Mouse (Mus musculus) lung, embryonic 15.5 days (tissue): ENCODE results near the gene Atp2a1. TPM values are rescaled to one million over a fixed set of nuclear protein-coding genes. Genes with fewer than 3 reads are reported as not detected.
A peak's percentile ranks its signal among the peaks of the same experiment; 100 is the strongest.
"Not testable (repeated sequence)": the region's sequence is repeated elsewhere in the genome, so short reads cannot be mapped to it uniquely, and the experiment has no call there.

Experiments used
- ATAC-seq: fragments of 200-750 bp; cut with Nextera tagmentation; 2 replicates; pipeline ENCODE4 v1.8.0; 2017; ENCODE audit warnings: moderate number of reproducible peaks, borderline replicate concordance; ENCODE audit not compliant: low FRiP score, low TSS enrichment; ENCODE audit errors: extremely low read depth
- H3K27ac ChIP-seq: fragments of 300-500 bp; sonication (generic); 2 replicates; pipeline ENCODE4 v1.5.1; 2015; ENCODE audit warnings: moderate library complexity, mild to moderate bottlenecking, inconsistent platforms
- H3K27me3 ChIP-seq: fragments of 300-500 bp; sonication (generic); 2 replicates; pipeline ENCODE4 v1.6.1; 2015; ENCODE audit warnings: inconsistent platforms
- H3K36me3 ChIP-seq: fragments of 300-500 bp; sonication (generic); 2 replicates; pipeline ENCODE4 v1.6.1; 2015; ENCODE audit warnings: inconsistent platforms
- H3K4me1 ChIP-seq: fragments of 300-500 bp; sonication (generic); 2 replicates; pipeline ENCODE4 v1.6.1; 2015; ENCODE audit warnings: inconsistent platforms
- H3K4me2 ChIP-seq: fragments of 300-500 bp; sonication (generic); 2 replicates; pipeline ENCODE4 v1.6.1; 2015; ENCODE audit warnings: inconsistent platforms, mild to moderate bottlenecking, moderate library complexity
- H3K4me3 ChIP-seq: fragments of 300-500 bp; sonication (generic); 2 replicates; pipeline ENCODE4 v1.5.1; 2015; ENCODE audit warnings: mild to moderate bottlenecking, inconsistent platforms
- H3K9ac ChIP-seq: fragments of 300-500 bp; sonication (generic); 2 replicates; pipeline ENCODE4 v1.6.1; 2015; ENCODE audit warnings: inconsistent platforms
- H3K9me3 ChIP-seq: fragments of 300-500 bp; sonication (generic); 2 replicates; pipeline ENCODE4 v1.6.1; 2016; ENCODE audit warnings: inconsistent platforms
- WGBS: fragments of 180-500 bp; shearing (Covaris S2); methylation state at CpG from one replicate; pipeline ENCODE4 v1.1.7; 2015; 5-methylcytosine and 5-hydroxymethylcytosine counted together
- polyA plus RNA-seq: library from polyadenylated mRNA; unstranded; fragments of >200 nt; fragmentation: Nextera tagmentation; extraction: Ambion mirVana; gene quantifications from 2 replicates; pipeline ENCODE4 v1.2.1, GENCODE M21; 2015

The Atp2a1 gene
- polyA plus RNA-seq, 1 experiment from 2014 or later = 1.3 TPM

DNA sequence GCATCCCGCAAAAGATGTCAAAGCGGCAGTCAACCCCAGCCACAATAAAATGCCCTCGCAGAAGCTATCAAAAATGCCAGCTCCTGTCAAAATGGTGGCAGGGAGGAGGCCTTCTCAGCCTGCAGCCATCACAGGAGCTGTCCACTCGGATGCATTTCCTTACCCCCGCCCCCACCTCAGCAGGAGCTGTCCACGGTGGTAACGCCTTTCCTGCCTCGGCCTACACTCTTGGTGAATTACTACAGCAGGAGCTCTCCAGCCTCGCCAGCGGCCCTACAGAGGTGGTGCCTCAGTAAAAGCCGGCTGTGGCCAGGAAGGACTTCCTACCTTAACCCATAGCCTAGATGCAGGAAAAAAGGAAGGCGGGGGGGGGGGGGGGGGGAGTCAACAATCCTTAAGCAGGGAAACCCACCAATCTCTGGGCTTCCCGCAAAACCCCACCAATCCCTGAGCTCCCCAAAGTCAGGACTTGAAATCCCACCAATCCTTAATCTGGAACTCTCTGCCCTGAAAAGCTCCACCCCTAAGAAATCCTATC, 35.5 kb downstream of the Atp2a1 start:
- peak overlapping the region; percentile 88 for H3K4me2 ChIP-seq
- WGBS = 50% methylated on average over 13 of the region's 13 CpGs
- no peak for ATAC-seq

DNA sequence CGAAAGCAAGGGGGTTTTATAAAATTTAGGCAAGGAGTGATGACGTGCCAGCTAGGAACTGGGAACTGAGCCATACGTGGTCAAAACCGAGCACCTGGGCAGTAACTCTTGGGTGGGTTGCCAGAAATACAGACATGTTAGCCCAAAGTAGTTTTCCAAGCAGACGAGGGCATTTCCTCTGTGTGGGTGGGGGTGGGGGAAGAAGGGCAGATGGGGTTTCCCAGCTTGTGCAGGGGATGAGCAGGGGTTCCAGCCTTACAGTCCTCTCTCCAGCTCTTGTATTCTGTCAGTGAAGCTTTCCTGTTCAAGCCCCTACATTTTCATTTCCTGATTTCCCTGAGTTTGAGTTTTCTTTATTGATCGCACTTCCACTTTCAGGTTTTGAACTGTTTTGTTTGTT, 38.7 kb downstream of the Atp2a1 start:
- WGBS = 68% methylated on average over 6 of the region's 6 CpGs
- H3K27ac ChIP-seq = no peak overlapping the region
- H3K9ac ChIP-seq = no peak overlapping the region
- no peak overlapping the region for H3K4me3 ChIP-seq
- H3K4me1 ChIP-seq = peaks cover 9% of the 10 kb centered on the region
- H3K36me3 ChIP-seq = no peaks in the 10 kb centered on the region
- ATAC-seq = no peak
- H3K9me3 ChIP-seq = no peaks in the 10 kb centered on the region
- H3K27me3 ChIP-seq = no peaks in the 10 kb centered on the region
- no peak overlapping the region for H3K4me2 ChIP-seq

More for the DNA sequence above, 35.5 kb downstream of the Atp2a1 start:
- H3K9me3 ChIP-seq = no peaks in the 10 kb centered on the region
- H3K4me1 ChIP-seq = peaks cover 20% of the 10 kb centered on the region
- H3K27ac ChIP-seq = peak overlapping the region; percentile 99
- H3K27me3 ChIP-seq = no peaks in the 10 kb centered on the region
- H3K36me3 ChIP-seq = no peaks in the 10 kb centered on the region
- H3K4me3 ChIP-seq = 0 out of 2 replicates have a peak overlapping the region, but pooled peaks have one; percentile 61
- no peak overlapping the region for H3K9ac ChIP-seq

- 87% methylated on average over 5 of the region's 5 CpGs for WGBS
- H3K27ac ChIP-seq = no peak overlapping the region
- H3K9ac ChIP-seq = no peak overlapping the region
- no peaks in the 10 kb centered on the region for H3K4me1 ChIP-seq
- ATAC-seq = no peak
- no peaks in the 10 kb centered on the region for H3K27me3 ChIP-seq
- no peaks in the 10 kb centered on the region for H3K9me3 ChIP-seq
- H3K4me2 ChIP-seq = no peak overlapping the region
- no peak overlapping the region for H3K4me3 ChIP-seq
- H3K36me3 ChIP-seq = no peaks in the 10 kb centered on the region
Measured at GRCm38 (mm10) chr7:126421756-126422155, 41.2 kb downstream of the Atp2a1 start.

- no peaks in the 10 kb centered on the region for H3K27me3 ChIP-seq
- no peaks in the 10 kb centered on the region for H3K4me1 ChIP-seq
- WGBS = 44% methylated on average over 3 of the region's 3 CpGs
- no peaks in the 10 kb centered on the region for H3K9me3 ChIP-seq
- H3K36me3 ChIP-seq = no peaks in the 10 kb centered on the region
- ATAC-seq = no peak
- no peak overlapping the region for H3K4me2 ChIP-seq
- H3K9ac ChIP-seq = no peak overlapping the region
- no peak overlapping the region for H3K4me3 ChIP-seq
- H3K27ac ChIP-seq = no peak overlapping the region
Measured at GRCm38 (mm10) chr7:126418496-126418895, 44.4 kb downstream of the Atp2a1 start.

GRCm38 (mm10) chr7:126417606-126418005, 45.3 kb downstream of the Atp2a1 start:
- no peaks in the 10 kb centered on the region for H3K27me3 ChIP-seq
- H3K27ac ChIP-seq = no peak overlapping the region
- no peaks in the 10 kb centered on the region for H3K36me3 ChIP-seq
- no peak overlapping the region for H3K4me3 ChIP-seq
- H3K9me3 ChIP-seq = no peaks in the 10 kb centered on the region
- ATAC-seq = no peak
- 81% methylated on average over 4 of the region's 4 CpGs for WGBS
- H3K4me1 ChIP-seq = no peaks in the 10 kb centered on the region
- no peak overlapping the region for H3K9ac ChIP-seq
- no peak overlapping the region for H3K4me2 ChIP-seq

DNA sequence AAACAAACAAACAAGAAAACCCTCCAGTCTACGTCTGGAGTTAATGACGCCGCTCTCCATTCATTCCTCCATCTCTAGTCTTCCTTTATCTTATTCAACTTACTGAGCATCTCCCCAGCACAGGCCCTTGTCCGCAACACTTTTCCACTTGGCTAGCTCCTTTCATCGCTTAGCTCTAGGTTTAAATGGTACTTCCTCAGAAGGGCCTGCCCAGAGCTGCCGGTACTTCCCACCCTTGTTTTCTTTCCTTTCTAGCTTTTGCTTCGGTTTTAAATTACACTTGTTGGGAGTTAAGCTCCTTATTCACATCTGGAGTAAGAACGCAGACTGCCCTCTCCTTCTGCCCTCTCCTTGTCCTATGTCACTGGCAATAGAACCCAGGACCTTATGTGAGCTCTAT, 45.9 kb downstream of the Atp2a1 start:
- H3K27me3 ChIP-seq = no peaks in the 10 kb centered on the region; the same call in 1 of the 2 replicates
- no peaks in the 10 kb centered on the region for H3K9me3 ChIP-seq
- no peak overlapping the region for H3K9ac ChIP-seq
- no peaks in the 10 kb centered on the region for H3K4me1 ChIP-seq
- H3K36me3 ChIP-seq = no peaks in the 10 kb centered on the region
- no peak overlapping the region for H3K27ac ChIP-seq
- H3K4me3 ChIP-seq = no peak overlapping the region
- 61% methylated on average over 8 of the region's 8 CpGs for WGBS
- no peak for ATAC-seq
- H3K4me2 ChIP-seq = no peak overlapping the region

DNA sequence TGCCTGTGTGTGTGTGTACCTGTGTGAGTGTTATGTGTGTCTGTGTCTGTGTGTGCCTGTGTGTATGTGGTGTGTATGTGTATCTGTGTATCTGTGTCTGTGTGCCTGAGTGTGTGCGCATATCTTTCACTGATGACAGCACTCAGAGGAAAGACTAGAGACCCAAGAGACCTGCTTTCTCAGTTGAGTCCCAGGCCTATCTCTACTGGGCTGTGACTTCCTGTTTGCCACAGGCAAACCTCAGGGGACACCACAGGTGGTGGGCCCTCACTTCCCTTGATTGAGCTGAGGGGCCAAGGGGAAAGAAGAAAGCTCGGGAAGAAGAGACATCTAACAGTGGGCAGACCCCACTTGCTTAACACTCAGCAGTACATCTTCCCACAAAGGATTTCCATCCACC, 46.3 kb downstream of the Atp2a1 start:
- Histone ChIP-seq H3K27ac (no peak overlapping the region), H3K9ac (no peak overlapping the region), H3K4me1 (no peaks in the 10 kb centered on the region), H3K36me3 (no peaks in the 10 kb centered on the region), H3K9me3 (no peaks in the 10 kb centered on the region), H3K27me3 (no peaks in the 10 kb centered on the region; the same call in 1 of the 2 replicates), H3K4me2 (no peak overlapping the region), H3K4me3 (no peak overlapping the region)
- no peak for ATAC-seq
- 68% methylated on average over 2 of the region's 2 CpGs for WGBS

DNA sequence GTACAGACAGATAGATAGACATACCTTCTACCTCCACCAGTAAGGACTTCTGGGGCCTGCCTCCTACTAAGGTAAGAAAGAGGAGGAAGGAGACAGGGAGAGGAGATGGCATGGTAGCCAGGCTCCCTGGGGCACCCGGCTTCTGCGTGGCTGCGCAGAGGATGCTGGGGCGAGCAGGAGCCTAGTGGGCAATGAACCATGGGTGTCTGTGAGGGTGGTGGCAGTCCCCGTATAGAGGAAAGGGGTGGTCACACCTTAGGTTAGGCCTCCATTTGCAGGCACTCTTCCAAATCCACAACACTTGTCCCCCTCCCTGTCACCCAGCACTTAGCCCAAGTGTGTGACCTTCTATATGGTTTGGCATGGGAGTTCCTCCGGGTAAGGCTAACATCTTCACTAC, 48.2 kb downstream of the Atp2a1 start, which contains the start of gene Cd19:
TSS of gene Cd19 (minus strand) at position 165 of the 400 bp plus-strand sequence.
- Histone ChIP-seq H3K27me3 (no peaks in the 10 kb centered on the region; the same call in 1 of the 2 replicates), H3K4me1 (no peaks in the 10 kb centered on the region), H3K4me2 (no peak within 1 kb of the TSS), H3K36me3 (no peaks in the 10 kb centered on the region), H3K27ac (no peak within 1 kb of the TSS), H3K9ac (no peak within 1 kb of the TSS), H3K4me3 (no peak within 1 kb of the TSS), H3K9me3 (no peaks in the 10 kb centered on the region)
- no peak for ATAC-seq
- 87% methylated on average over 6 of the region's 6 CpGs for WGBS

DNA sequence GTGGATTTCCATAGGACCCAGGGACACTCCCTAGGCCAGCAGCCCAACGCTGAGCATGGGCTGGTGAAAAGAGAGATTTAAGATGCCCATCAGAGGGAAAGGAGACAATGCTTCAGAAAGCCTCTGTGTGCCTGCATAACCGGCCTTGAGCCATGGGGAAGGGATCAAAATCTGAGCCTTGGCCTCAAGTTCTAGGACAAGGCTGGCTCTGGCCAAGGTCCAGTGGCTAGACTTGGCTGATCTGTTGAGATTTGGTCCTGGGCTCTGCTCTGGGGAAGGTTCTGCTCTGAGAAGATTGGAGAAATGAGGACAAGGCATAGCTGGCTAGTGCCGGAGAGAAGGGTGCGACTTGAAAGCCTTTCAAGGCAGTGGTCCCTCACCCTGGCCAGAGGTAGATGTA, 51.8 kb downstream of the Atp2a1 start:
- Histone ChIP-seq H3K9ac (no peak overlapping the region), H3K27me3 (no peaks in the 10 kb centered on the region; the same call in 1 of the 2 replicates), H3K4me2 (no peak overlapping the region), H3K4me3 (no peak overlapping the region), H3K36me3 (no peaks in the 10 kb centered on the region), H3K9me3 (no peaks in the 10 kb centered on the region), H3K27ac (no peak overlapping the region), H3K4me1 (no peaks in the 10 kb centered on the region)
- no peak for ATAC-seq
- 81% methylated on average over 4 of the region's 4 CpGs for WGBS

GRCm38 (mm10) chr7:126408686-126409085, 54.2 kb downstream of the Atp2a1 start:
- Histone ChIP-seq H3K36me3 (no peaks in the 10 kb centered on the region), H3K9me3 (no peaks in the 10 kb centered on the region), H3K9ac (no peak overlapping the region), H3K4me3 (no peak overlapping the region), H3K4me2 (no peak overlapping the region), H3K27me3 (no peaks in the 10 kb centered on the region; the same call in 1 of the 2 replicates), H3K27ac (no peak overlapping the region), H3K4me1 (no peaks in the 10 kb centered on the region)
- 59% methylated on average over 2 of the region's 2 CpGs for WGBS
- ATAC-seq = no peak

DNA sequence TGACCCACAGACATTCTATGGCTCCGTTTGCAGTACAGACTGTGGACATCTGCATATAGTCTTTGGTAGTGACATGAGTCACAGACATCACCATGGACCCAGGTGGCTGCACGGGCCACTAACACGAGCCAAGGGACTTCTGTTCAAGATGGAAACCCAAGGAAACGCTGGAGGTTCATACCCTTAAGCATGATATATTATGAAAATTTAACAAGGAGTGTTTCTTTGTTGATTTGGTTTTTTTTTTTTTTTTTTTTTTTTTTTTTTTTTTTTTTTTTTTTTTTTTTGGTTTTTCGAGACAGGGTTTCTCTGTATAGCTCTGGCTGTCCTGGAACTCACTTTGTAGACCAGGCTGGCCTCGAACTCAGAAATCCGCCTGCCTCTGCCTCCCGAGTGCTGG, 60.4 kb downstream of the Atp2a1 start:
- H3K4me1 ChIP-seq, H3K4me2 ChIP-seq, H3K9me3 ChIP-seq, H3K9ac ChIP-seq, ATAC-seq, H3K27me3 ChIP-seq, H3K27ac ChIP-seq, H3K36me3 ChIP-seq, H3K4me3 ChIP-seq: not testable (repeated sequence)
- 66% methylated on average over 8 of the region's 8 CpGs for WGBS

- Histone ChIP-seq H3K9ac (no peak overlapping the region), H3K9me3 (no peaks in the 10 kb centered on the region), H3K27me3 (no peaks in the 10 kb centered on the region), H3K4me1 (peaks cover 10% of the 10 kb centered on the region; the same call in 1 of the 2 replicates), H3K27ac (no peak overlapping the region), H3K4me2 (no peak overlapping the region), H3K4me3 (no peak overlapping the region), H3K36me3 (no peaks in the 10 kb centered on the region)
- 8% methylated on average over 5 of the region's 5 CpGs for WGBS
- no peak for ATAC-seq
Measured at GRCm38 (mm10) chr7:126399548-126399947, 63.4 kb downstream of the Atp2a1 start.

- Histone ChIP-seq H3K36me3 (no peaks in the 10 kb centered on the region), H3K27ac (no peak overlapping the region), H3K9ac (no peak overlapping the region), H3K4me3 (no peak overlapping the region), H3K4me1 (peaks cover 10% of the 10 kb centered on the region; the same call in 1 of the 2 replicates), H3K9me3 (no peaks in the 10 kb centered on the region), H3K4me2 (no peak overlapping the region), H3K27me3 (no peaks in the 10 kb centered on the region)
- no peak for ATAC-seq
- 93% methylated on average over 4 of the region's 4 CpGs for WGBS
Measured at GRCm38 (mm10) chr7:126397822-126398221, 65.1 kb downstream of the Atp2a1 start.
